ENCODE assay signal across 8 mouse cellular contexts in the genomic region with DNA sequence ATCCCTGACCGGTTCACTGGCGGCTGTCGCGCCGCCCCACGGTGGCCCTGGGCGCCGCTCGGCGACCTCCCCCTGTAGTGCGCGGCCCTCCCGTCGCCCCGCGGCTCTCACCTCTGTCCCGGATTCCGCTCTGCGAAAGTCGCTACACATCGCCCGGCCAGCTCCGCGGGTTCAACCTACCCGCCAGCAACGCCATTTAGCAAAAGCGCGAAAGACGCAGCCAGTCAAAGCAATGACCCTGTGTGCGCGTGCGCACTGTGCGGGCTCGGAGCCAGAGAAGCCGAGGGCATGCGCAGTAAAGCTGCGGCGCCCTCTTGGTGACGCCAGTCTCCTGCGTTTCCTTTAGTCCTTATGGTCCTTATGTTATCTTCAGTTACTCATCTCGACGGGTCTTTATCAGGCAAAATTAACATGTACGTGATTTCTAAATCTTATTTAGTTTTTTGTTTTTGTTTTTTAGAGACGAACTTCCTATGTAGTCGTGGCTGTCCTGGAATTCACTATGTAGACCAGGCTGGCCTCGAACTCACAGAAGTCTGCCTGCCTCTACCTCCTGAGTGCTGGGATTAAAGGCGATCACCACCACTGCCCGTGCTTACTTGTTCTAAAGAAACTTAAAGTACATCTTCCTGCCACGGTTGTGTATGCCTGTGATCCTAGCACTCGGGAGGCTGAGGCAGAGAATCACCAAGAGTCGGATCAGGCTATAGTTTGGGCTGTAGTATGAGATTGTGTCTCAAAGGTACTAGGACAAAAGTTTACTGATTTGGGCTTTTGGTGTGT. TPM values are rescaled to one million over a fixed set of nuclear protein-coding genes. Genes with fewer than 3 reads are reported as not detected.
DNase-seq lines count a peak whose midpoint lies in the region; ATAC-seq lines count a peak whose summit lies in the region.

TSS of gene Xrcc2 (minus strand) at position 259 of the 783 bp plus-strand sequence.

- H3K4me1 ChIP-seq in hindbrain, embryonic 16.5 days (ENCODE audit: control insufficient read depth, insufficient read depth, low read depth, low read length): peaks cover 12% of the 10 kb centered on the region

- 8% methylated on average over 51 of the region's 51 CpGs for WGBS in hindbrain, embryonic 16.5 days
- WGBS in macrophage (ENCODE audit: missing documents): 10% methylated on average over 47 of the region's 51 CpGs

- H3K4me3 ChIP-seq in hindbrain, embryonic 16.5 days (ENCODE audit: low read length): peak within 1 kb of the TSS; percentile 67
- peak within 1 kb of the TSS; percentile 65 for H3K4me3 ChIP-seq in macrophage (ENCODE audit: inconsistent target)

- peak; percentile 98 for ATAC-seq in hindbrain, embryonic 16.5 days

- H3K36me3 ChIP-seq in hindbrain, embryonic 16.5 days (ENCODE audit: control insufficient read depth, insufficient read depth, low read length): 0 out of 2 replicates have a peak, but pooled peaks cover 2% of the 10 kb centered on the region
- H3K36me3 ChIP-seq in macrophage (ENCODE audit: inconsistent target): no peaks in the 10 kb centered on the region

- peak within 1 kb of the TSS; percentile 77 for H3K9ac ChIP-seq in hindbrain, embryonic 16.5 days (ENCODE audit: low read depth, low read length)

- no peaks in the 10 kb centered on the region for H3K27me3 ChIP-seq in hindbrain, embryonic 16.5 days (replicated peaks; ENCODE audit: control insufficient read depth, insufficient read depth, low read length)

- peak within 1 kb of the TSS; percentile 88 for H3K4me2 ChIP-seq in hindbrain, embryonic 16.5 days (ENCODE audit: low read length)

- H3K27ac ChIP-seq in hindbrain, embryonic 16.5 days (ENCODE audit: low read depth, low read length): no peak within 1 kb of the TSS; the same call in 1 of the 2 replicates
- H3K27ac ChIP-seq in macrophage: no peak within 1 kb of the TSS

- peak; percentile 95 for DNase-seq in R1 (ENCODE audit: low read depth, low spot score)
- peak; percentile 98 to 99 for DNase-seq in cerebellum, postnatal 25 days
- peak; percentile 96 to 99 for DNase-seq in frontal cortex, postnatal 36 days (ENCODE audit: low spot score in 2 of 2)
- DNase-seq in left cerebral cortex, adult 18-20 months (ENCODE audit: low spot score in 2 of 2): peak; percentile 98
- DNase-seq in right cerebral cortex, adult 18-20 months: peak; percentile 96
- DNase-seq in urinary bladder, postnatal 10 days (ENCODE audit: low spot score): peak; percentile 81

- peaks cover 9% of the 10 kb centered on the region; the same call in 1 of the 2 replicates for H3K79me2 ChIP-seq in macrophage (ENCODE audit: inconsistent target)

- no peaks in the 10 kb centered on the region for H3K9me3 ChIP-seq in hindbrain, embryonic 16.5 days (ENCODE audit: control insufficient read depth, low read length)

RNA-seq across cellular contexts. Expression of gene Xrcc2, which starts in this region (rescaled TPM):
- 4.1 and 5.5 TPM in 2 replicates for polyA plus RNA-seq in hindbrain, embryonic 16.5 days (2015; fragmentation: Nextera tagmentation; extraction: Ambion mirVana)
- 1 to 10 TPM; 6.0 to 6.9 TPM for total RNA-seq in left cerebral cortex, adult 18-20 months (2021)
- total RNA-seq in macrophage (2018; cell fraction: chromatin; rRNA removed): 10 to 100 TPM in 4 of 26 experiments, 1 to 10 TPM in 18, under 1 TPM in 4; 0.41 to 21.5 (median 4.2) TPM
- total RNA-seq in macrophage (2018; cell fraction: cytosol; rRNA removed): 1 to 10 TPM in 21 of 26 experiments, under 1 TPM in 5; 0.38 to 2.6 (median 1.6) TPM
- 10 to 100 TPM in 2 of 26 experiments, 1 to 10 TPM in 20, under 1 TPM in 4; 0.60 to 25.1 (median 3.0) TPM for total RNA-seq in macrophage (2018; cell fraction: nucleus; rRNA removed)
- polyA plus RNA-seq in macrophage (2018): 1.3 to 4.8 TPM (median 1.8 TPM) in 3 replicates
